Mouse (Mus musculus) monocyte, adult 5-6 weeks (primary cell): ENCODE measurements around the gene Fam24b. TPM values are rescaled to one million over a fixed set of nuclear protein-coding genes. Genes with fewer than 3 reads are reported as not detected.

Experiments used
- ATAC-seq: fragments of 153-309, 156-312 bp; replicated peaks from 2 replicates; pipeline ENCODE4 v1.8.0; 2017; ENCODE audit warnings: mild to moderate bottlenecking; ENCODE audit not compliant: low TSS enrichment, insufficient number of reproducible peaks, severe bottlenecking, poor library complexity, low FRiP score
- total RNA-seq: library from RNA; stranded (forward); fragments of 200-1000, 200-491, 200-594 nt; gene quantifications from 3 replicates; pipeline ENCODE4 v1.2.3, GENCODE M21; 2017

Gene Fam24b
- total RNA-seq, 1 experiment from 2014 or later: not detected

- ATAC-seq: no peak
Observed at GRCm38 (mm10) chr7:131303340-131303739, 26.0 kb downstream of the Fam24b start.

- no peak for ATAC-seq
Observed at GRCm38 (mm10) chr7:131297151-131297550, 32.2 kb downstream of the Fam24b start.

Other genes starting within 250 kb of the Fam24b start
- gene 4933402N03Rik, start 183.2 kb downstream of the Fam24b start, total RNA-seq: not detected in 3 replicates
- not detected in 3 replicates for gene 5430419D17Rik, start 155.1 kb downstream of the Fam24b start, total RNA-seq
- not detected in 3 replicates for gene Cuzd1, start 7.2 kb downstream of the Fam24b start, total RNA-seq
- not detected in 3 replicates for gene Fam24a, start 4.3 kb upstream of the Fam24b start, total RNA-seq
- 2.8 to 6.2 TPM (median 3.2 TPM) in 3 replicates for gene 2310057M21Rik, start 33.2 kb upstream of the Fam24b start, total RNA-seq
- 18.9 to 36.5 TPM (median 23.7 TPM) in 3 replicates for gene Pstk, start 41.6 kb upstream of the Fam24b start, total RNA-seq
- 28.0 to 29.4 TPM (median 29.1 TPM) in 3 replicates for gene Ikzf5, start 81.0 kb upstream of the Fam24b start, total RNA-seq
- gene Acadsb, start 81.1 kb upstream of the Fam24b start, total RNA-seq: 29.1 to 49.0 TPM (median 36.2 TPM) in 3 replicates
- gene Hmx3, start 213.4 kb upstream of the Fam24b start, total RNA-seq: not detected in 3 replicates
- gene Hmx2, start 219.3 kb upstream of the Fam24b start, total RNA-seq: not detected in 3 replicates
- 54.8 to 73.5 TPM (median 65.2 TPM) in 3 replicates for gene Bub3, start 230.7 kb upstream of the Fam24b start, total RNA-seq